Mouse (Mus musculus) kidney, postnatal 0 days (tissue): ENCODE measurements around the gene Cldn14. TPM values are rescaled to one million over a fixed set of nuclear protein-coding genes. Genes with fewer than 3 reads are reported as not detected.

Experiments
- ATAC-seq: fragments of 200-750 bp; cut with Nextera tagmentation; replicated peaks from 2 replicates; pipeline ENCODE4 v1.8.0; 2017; ENCODE audit warnings: low read depth, moderate number of reproducible peaks, moderate TSS enrichment, moderate library complexity; ENCODE audit not compliant: low FRiP score
- DNase-seq: peaks from one replicate; pipeline ENCODE4 v3.0.0-alpha.2; 2016; ENCODE audit warnings: low spot score
- H3K27ac ChIP-seq: fragments of 300-500 bp; sonication (generic); 2 replicates; pipeline ENCODE4 v1.5.1; 2014; ENCODE audit warnings: mild to moderate bottlenecking
- H3K27me3 ChIP-seq: fragments of 300-500 bp; sonication (generic); 2 replicates; pipeline ENCODE4 v1.6.1; 2014; ENCODE audit warnings: low read length, mixed read lengths; ENCODE audit not compliant: insufficient read depth
- H3K36me3 ChIP-seq: fragments of 300-500 bp; sonication (generic); 2 replicates; pipeline ENCODE4 v1.6.1; 2014; ENCODE audit warnings: low read length, mixed read lengths; ENCODE audit not compliant: insufficient read depth
- H3K4me1 ChIP-seq: fragments of 300-500 bp; sonication (generic); replicated peaks from 2 replicates; pipeline ENCODE4 v1.6.1; 2014; ENCODE audit warnings: antibody characterized with exemption, low read length, mixed read lengths; ENCODE audit not compliant: insufficient read depth
- H3K4me2 ChIP-seq: fragments of 300-500 bp; sonication (generic); 2 replicates; pipeline ENCODE4 v1.6.1; 2014; ENCODE audit warnings: mild to moderate bottlenecking, low read length, moderate library complexity, mixed read lengths
- H3K4me3 ChIP-seq: fragments of 300-500 bp; sonication (generic); replicated peaks from 2 replicates; pipeline ENCODE4 v1.5.1; 2014; ENCODE audit warnings: low read depth, low read length
- H3K9ac ChIP-seq: fragments of 300-500 bp; sonication (generic); 2 replicates; pipeline ENCODE4 v1.6.1; 2014; ENCODE audit warnings: low read depth, low read length
- H3K9me3 ChIP-seq: fragments of 300-500 bp; sonication (generic); replicated peaks from 2 replicates; pipeline ENCODE4 v1.6.1; 2016; ENCODE audit warnings: low read length, inconsistent platforms, mixed read lengths
- CTCF ChIP-seq: IDR thresholded peaks from 2 replicates; pipeline ENCODE4 v1.5.1; 2016; ENCODE audit warnings: antibody characterized with exemption, low read depth, mild to moderate bottlenecking, moderate library complexity
- WGBS: fragments of 180-500 bp; shearing (Covaris S2); extraction: QIAGEN DNeasy Blood & Tissue Kit; methylation state at CpG from one replicate; pipeline ENCODE4 v1.1.7; 2014; 5-methylcytosine and 5-hydroxymethylcytosine counted together
- polyA plus RNA-seq: library from polyadenylated mRNA; unstranded; fragments of >200 nt; fragmentation: Nextera tagmentation; extraction: Ambion mirVana; gene quantifications from 2 replicates; pipeline ENCODE4 v1.2.1, GENCODE M21; 2015

The Cldn14 gene
- polyA plus RNA-seq, 1 experiment from 2014 or later = 0.95 TPM

DNA sequence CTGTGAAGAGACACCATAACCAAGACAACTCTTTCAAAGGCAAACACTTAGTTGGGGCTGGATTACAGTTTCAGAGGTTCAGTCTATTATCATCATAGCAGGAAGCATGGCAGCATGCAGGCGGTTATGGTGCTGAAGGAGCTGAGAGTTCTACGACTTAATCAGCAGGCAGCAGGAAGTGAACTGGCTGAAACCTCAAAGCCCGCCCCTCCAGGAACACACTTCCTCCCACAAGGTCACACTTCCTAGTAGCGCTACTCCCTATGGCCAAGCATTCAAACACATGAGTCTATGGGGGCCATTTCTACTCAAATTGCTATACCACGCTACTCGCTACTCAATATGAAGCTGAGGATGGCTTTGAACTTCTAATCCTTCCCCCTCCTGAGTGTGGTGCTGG, 31.1 kb downstream of the Cldn14 start:
- Histone ChIP-seq H3K27me3 (no peaks in the 10 kb centered on the region), H3K4me1 (no peaks in the 10 kb centered on the region; the same call in 1 of the 2 replicates), H3K36me3 (no peaks in the 10 kb centered on the region), H3K4me2 (no peak overlapping the region), H3K4me3 (no peak overlapping the region), H3K9me3 (no peaks in the 10 kb centered on the region), H3K27ac (no peak overlapping the region), H3K9ac (no peak overlapping the region)
- ATAC-seq (no peak), DNase-seq (no peak)
- no peak for TF ChIP-seq CTCF
- 92% methylated on average over 6 of the region's 6 CpGs for WGBS

DNA sequence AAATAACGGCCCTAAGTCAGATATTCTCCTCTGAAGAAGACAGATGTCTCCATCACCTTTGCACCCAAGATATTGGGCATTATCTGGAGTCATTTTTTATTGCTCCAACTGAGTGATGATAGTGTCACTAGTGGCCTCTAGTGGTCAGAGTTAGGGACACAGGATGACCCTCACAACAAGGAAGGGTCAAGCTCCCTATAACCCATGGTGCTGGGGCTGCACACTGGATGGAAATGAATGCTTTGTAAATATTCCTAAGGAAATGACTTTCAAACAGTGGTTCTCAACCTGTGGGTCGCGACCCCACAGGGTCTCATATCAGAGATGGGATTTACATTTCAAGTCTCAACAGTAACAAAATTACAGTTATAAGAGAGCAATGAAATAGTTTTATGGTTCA, 31.7 kb downstream of the Cldn14 start:
- peak; percentile 68 for TF ChIP-seq CTCF
- Histone ChIP-seq H3K4me1 (no peaks in the 10 kb centered on the region; the same call in 1 of the 2 replicates), H3K27ac (no peak overlapping the region), H3K4me3 (no peak overlapping the region), H3K36me3 (no peaks in the 10 kb centered on the region), H3K9me3 (no peaks in the 10 kb centered on the region), H3K27me3 (no peaks in the 10 kb centered on the region), H3K4me2 (no peak overlapping the region), H3K9ac (no peak overlapping the region)
- ATAC-seq (no peak), DNase-seq (no peak)
- 54% methylated on average over 3 of the region's 3 CpGs for WGBS

DNA sequence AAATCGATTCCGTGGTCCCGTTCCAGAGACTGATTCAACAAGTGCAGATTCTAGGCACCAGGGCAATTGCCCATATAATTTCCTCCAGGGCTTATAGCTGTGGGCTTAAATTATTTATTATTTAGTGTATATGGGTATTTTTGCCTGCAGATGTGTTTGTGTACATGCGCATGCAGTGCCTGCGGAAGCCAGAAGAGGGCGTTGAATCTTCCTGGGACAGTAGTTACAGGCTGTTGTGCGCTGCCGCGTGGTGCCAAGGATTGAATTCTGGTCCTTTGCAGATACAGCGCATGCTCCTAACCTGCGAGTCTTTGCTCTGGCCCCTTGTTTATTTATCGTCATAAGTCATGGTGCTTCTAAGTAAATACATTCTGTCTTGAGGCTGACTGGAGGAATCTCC, 33.2 kb downstream of the Cldn14 start:
- H3K9ac ChIP-seq = no peak overlapping the region
- H3K4me3 ChIP-seq = no peak overlapping the region
- H3K9me3 ChIP-seq = no peaks in the 10 kb centered on the region
- H3K27ac ChIP-seq = no peak overlapping the region
- 79% methylated on average over 12 of the region's 12 CpGs for WGBS
- no peaks in the 10 kb centered on the region for H3K36me3 ChIP-seq
- ATAC-seq (no peak), DNase-seq (no peak)
- no peak; the same call in 1 of the 2 replicates for TF ChIP-seq CTCF
- H3K4me2 ChIP-seq = no peak overlapping the region
- no peaks in the 10 kb centered on the region; the same call in 1 of the 2 replicates for H3K4me1 ChIP-seq
- H3K27me3 ChIP-seq = no peaks in the 10 kb centered on the region

DNA sequence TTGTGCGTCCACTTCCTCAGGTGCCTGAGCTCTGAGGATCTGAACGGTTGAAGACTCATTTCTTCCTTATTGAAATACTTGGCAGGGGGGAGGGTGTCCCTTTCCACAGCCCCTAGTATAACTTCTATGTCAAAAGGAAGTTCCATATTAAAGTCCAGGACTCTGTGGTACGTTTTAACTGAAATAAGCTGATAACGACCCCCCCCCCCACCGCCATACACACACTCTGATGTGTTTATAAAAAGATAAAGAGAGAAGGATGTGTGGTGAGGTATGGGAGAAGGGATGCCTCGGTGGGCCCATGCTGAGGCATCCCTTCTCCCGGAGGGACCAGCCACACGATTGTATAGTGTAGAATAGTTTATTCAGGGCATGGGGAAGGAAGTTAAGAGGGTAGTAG, 34.4 kb downstream of the Cldn14 start:
- Histone ChIP-seq H3K4me1 (no peaks in the 10 kb centered on the region; the same call in 1 of the 2 replicates), H3K4me2 (no peak overlapping the region), H3K27ac (no peak overlapping the region), H3K27me3 (no peaks in the 10 kb centered on the region), H3K4me3 (no peak overlapping the region), H3K9ac (no peak overlapping the region), H3K9me3 (no peaks in the 10 kb centered on the region), H3K36me3 (no peaks in the 10 kb centered on the region)
- no peak for TF ChIP-seq CTCF
- 71% methylated on average over 8 of the region's 8 CpGs for WGBS
- DNase-seq (no peak), ATAC-seq (no peak)

DNA sequence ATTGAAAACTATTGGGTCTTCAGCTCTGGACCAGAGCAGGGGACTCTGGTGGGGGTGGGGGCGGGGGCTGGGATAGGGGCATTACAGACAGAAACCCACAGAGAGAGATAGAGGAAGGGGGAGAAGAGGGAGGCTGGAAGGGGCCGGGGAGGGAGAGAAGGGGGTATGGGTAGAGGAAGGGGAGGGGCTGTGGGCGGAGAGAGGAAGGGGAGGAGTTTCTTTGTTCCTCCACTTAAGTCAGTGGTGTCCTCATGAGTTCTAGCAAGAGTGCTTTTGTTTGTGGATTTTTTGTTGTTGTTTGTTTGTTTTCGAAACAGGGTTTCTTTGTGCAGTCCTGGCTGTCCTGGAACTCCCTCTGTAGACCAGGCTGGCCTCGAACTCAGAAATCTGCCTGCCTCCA, 35.1 kb downstream of the Cldn14 start:
- no peak overlapping the region for H3K9ac ChIP-seq
- H3K4me3 ChIP-seq = peak overlapping the region; percentile 17
- no peaks in the 10 kb centered on the region for H3K9me3 ChIP-seq
- no peaks in the 10 kb centered on the region; the same call in 1 of the 2 replicates for H3K4me1 ChIP-seq
- TF ChIP-seq CTCF = no peak
- WGBS = 59% methylated on average over 5 of the region's 5 CpGs
- H3K27me3 ChIP-seq = no peaks in the 10 kb centered on the region
- H3K4me2 ChIP-seq = peak overlapping the region; percentile 50
- peak; percentile 68 for DNase-seq
- ATAC-seq = no peak; the same call in 1 of the 2 replicates
- no peaks in the 10 kb centered on the region for H3K36me3 ChIP-seq
- no peak overlapping the region for H3K27ac ChIP-seq

DNA sequence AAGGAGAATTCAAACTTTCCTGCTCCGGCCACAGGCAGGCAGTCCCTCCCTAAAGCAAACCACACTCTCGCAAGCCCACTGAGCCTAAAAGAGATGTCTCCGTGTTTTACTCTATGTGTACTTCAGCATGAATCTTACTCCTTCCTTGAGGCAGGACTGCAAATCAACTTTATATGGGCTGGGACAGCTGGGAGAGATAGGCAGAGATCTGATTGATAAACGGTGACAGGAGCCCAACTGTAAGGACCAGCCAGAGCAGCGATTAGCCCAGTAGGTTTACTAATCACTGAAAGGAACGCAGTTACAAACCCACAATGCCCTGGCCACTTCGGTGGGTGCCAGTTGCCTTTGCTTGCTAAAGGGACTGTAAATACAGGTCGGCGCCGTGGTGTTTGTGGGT, 35.5 kb downstream of the Cldn14 start:
- no peaks in the 10 kb centered on the region for H3K9me3 ChIP-seq
- DNase-seq (peak; percentile 22), ATAC-seq (no peak)
- no peaks in the 10 kb centered on the region; the same call in 1 of the 2 replicates for H3K4me1 ChIP-seq
- peak overlapping the region; percentile 50 for H3K4me2 ChIP-seq
- no peak overlapping the region for H3K9ac ChIP-seq
- H3K27me3 ChIP-seq = no peaks in the 10 kb centered on the region
- no peak for TF ChIP-seq CTCF
- H3K4me3 ChIP-seq = peak overlapping the region; percentile 17
- 0 out of 2 replicates have a peak overlapping the region, but pooled peaks have one; percentile 1 for H3K27ac ChIP-seq
- 22% methylated on average over 10 of the region's 10 CpGs for WGBS
- no peaks in the 10 kb centered on the region for H3K36me3 ChIP-seq

DNA sequence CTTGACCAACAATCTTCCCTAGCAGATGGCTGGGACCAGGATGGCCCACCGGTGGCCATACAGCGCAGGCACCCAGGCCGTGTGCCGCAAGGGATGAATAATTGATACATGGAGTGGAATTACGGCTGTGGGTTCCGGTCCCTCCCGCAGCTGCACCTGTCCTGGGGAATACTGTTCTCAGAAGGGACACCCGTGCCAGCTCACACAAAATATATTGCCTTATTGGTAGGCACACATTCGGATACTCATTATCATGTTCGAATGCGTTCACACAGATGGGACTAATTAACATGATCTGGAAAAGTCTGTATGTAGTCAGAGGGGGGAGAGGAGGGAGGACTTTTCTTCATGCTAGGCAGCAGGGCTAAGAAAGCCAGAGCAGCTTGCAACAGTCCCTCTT, 37.6 kb downstream of the Cldn14 start:
- DNase-seq (no peak), ATAC-seq (no peak)
- WGBS = 84% methylated on average over 11 of the region's 11 CpGs
- Histone ChIP-seq H3K4me3 (no peak overlapping the region), H3K4me1 (no peaks in the 10 kb centered on the region; the same call in 1 of the 2 replicates), H3K36me3 (no peaks in the 10 kb centered on the region), H3K27ac (no peak overlapping the region), H3K9me3 (no peaks in the 10 kb centered on the region), H3K4me2 (no peak overlapping the region), H3K27me3 (no peaks in the 10 kb centered on the region), H3K9ac (no peak overlapping the region)
- no peak for TF ChIP-seq CTCF
